Mouse (Mus musculus) megakaryocyte, adult 5-6 weeks (primary cell): ENCODE results near the gene Hsd17b1. TPM values are rescaled to one million over a fixed set of nuclear protein-coding genes. Genes with fewer than 3 reads are reported as not detected.
"Not testable (repeated sequence)": the region's sequence is repeated elsewhere in the genome, so short reads cannot be mapped to it uniquely, and the experiment has no call there.

Experiments
- ATAC-seq: 2 replicates; pipeline ENCODE4 v1.8.0; 2016; ENCODE audit warnings: mild to moderate bottlenecking, inconsistent platforms; ENCODE audit not compliant: poor library complexity, severe bottlenecking
- total RNA-seq, 2 experiments: library from RNA; stranded (forward) in 1 of 2; stranded (reverse) in 1 of 2; fragments of 153-499, 151-499 nt in 1 of 2; fragments of 221-1000, 200-1000 nt in 1 of 2; gene quantifications; 2 replicates each; pipeline versions ENCODE4 v1.2.3 to v1.2.4; 2015 to 2017

The Hsd17b1 gene
- total RNA-seq, 2 experiments from 2014 or later = 0.29 to 0.45 TPM

GRCm38 (mm10) chr11:101124494-101124893 lies 46.3 kb downstream of the Hsd17b1 start:
- ATAC-seq = not testable (repeated sequence)

- not testable (repeated sequence) for ATAC-seq
Observed at GRCm38 (mm10) chr11:101125008-101125407, 46.8 kb downstream of the Hsd17b1 start.

GRCm38 (mm10) chr11:101127075-101127474 lies 48.9 kb downstream of the Hsd17b1 start:
- ATAC-seq = no peak

GRCm38 (mm10) chr11:101128996-101129577 lies 50.9 kb downstream of the Hsd17b1 start:
- ATAC-seq = no peak

Other genes starting within 250 kb of the Hsd17b1 start
- 40.9 and 47.6 TPM in 2 replicates for gene Stat5b, start 227.7 kb upstream of the Hsd17b1 start, total RNA-seq (2015)
- 50.6 and 53.2 TPM in 2 replicates for gene Stat5b, start 227.7 kb upstream of the Hsd17b1 start, total RNA-seq (2017)
- gene Stat5a, start 219.1 kb upstream of the Hsd17b1 start, total RNA-seq (2015) = 20.0 and 22.5 TPM in 2 replicates
- 22.5 and 23.7 TPM in 2 replicates for gene Stat5a, start 219.1 kb upstream of the Hsd17b1 start, total RNA-seq (2017)
- gene Stat3, start 138.9 kb upstream of the Hsd17b1 start, total RNA-seq (2015) = 61.5 and 79.5 TPM in 2 replicates
- 103 and 184 TPM in 2 replicates for gene Stat3, start 138.9 kb upstream of the Hsd17b1 start, total RNA-seq (2017)
- not detected in 2 replicates for gene Cavin1, start 107.5 kb upstream of the Hsd17b1 start, total RNA-seq (2015)
- 0.15 TPM in 1 of 2 replicates, not detected in the other for gene Cavin1, start 107.5 kb upstream of the Hsd17b1 start, total RNA-seq (2017)
- gene Atp6v0a1, start 69.0 kb upstream of the Hsd17b1 start, total RNA-seq (2015) = 40.2 and 42.9 TPM in 2 replicates
- gene Atp6v0a1, start 69.0 kb upstream of the Hsd17b1 start, total RNA-seq (2017) = 35.2 and 46.1 TPM in 2 replicates
- gene Naglu, start 8.4 kb upstream of the Hsd17b1 start, total RNA-seq (2015) = 7.2 and 7.9 TPM in 2 replicates
- gene Naglu, start 8.4 kb upstream of the Hsd17b1 start, total RNA-seq (2017) = 8.9 and 9.1 TPM in 2 replicates
- 10.6 and 13.1 TPM in 2 replicates for gene Coasy, start 4.2 kb downstream of the Hsd17b1 start, total RNA-seq (2015)
- gene Coasy, start 4.2 kb downstream of the Hsd17b1 start, total RNA-seq (2017) = 11.4 and 15.8 TPM in 2 replicates
- gene Mlx, start 8.9 kb downstream of the Hsd17b1 start, total RNA-seq (2015) = 62.7 and 64.8 TPM in 2 replicates
- gene Mlx, start 8.9 kb downstream of the Hsd17b1 start, total RNA-seq (2017) = 79.3 and 96.0 TPM in 2 replicates
- gene Psmc3ip, start 17.0 kb downstream of the Hsd17b1 start, total RNA-seq (2015) = 11.5 and 14.9 TPM in 2 replicates
- 21.3 and 24.1 TPM in 2 replicates for gene Psmc3ip, start 17.0 kb downstream of the Hsd17b1 start, total RNA-seq (2017)
- gene Retreg3, start 41.5 kb downstream of the Hsd17b1 start, total RNA-seq (2015) = 15.9 and 17.2 TPM in 2 replicates
- 48.1 and 53.1 TPM in 2 replicates for gene Retreg3, start 41.5 kb downstream of the Hsd17b1 start, total RNA-seq (2017)
- 14.5 and 15.2 TPM in 2 replicates for gene Tubg1, start 41.5 kb downstream of the Hsd17b1 start, total RNA-seq (2015)
- 32.2 and 34.4 TPM in 2 replicates for gene Tubg1, start 41.5 kb downstream of the Hsd17b1 start, total RNA-seq (2017)
- not detected in 2 replicates for gene Tubg2, start 77.5 kb downstream of the Hsd17b1 start, total RNA-seq (2015)
- gene Tubg2, start 77.5 kb downstream of the Hsd17b1 start, total RNA-seq (2017) = not detected in 2 replicates
- gene Cntnap1, start 92.1 kb downstream of the Hsd17b1 start, total RNA-seq (2015) = not detected in 2 replicates
- gene Cntnap1, start 92.1 kb downstream of the Hsd17b1 start, total RNA-seq (2017) = 0.07 TPM in 1 of 2 replicates, not detected in the other
- gene Plekhh3, start 92.9 kb downstream of the Hsd17b1 start, total RNA-seq (2015) = 0.96 and 1.6 TPM in 2 replicates
- 1.8 and 3.8 TPM in 2 replicates for gene Plekhh3, start 92.9 kb downstream of the Hsd17b1 start, total RNA-seq (2017)
- 0.11 TPM in 1 of 2 replicates, not detected in the other for gene Ccr10, start 97.0 kb downstream of the Hsd17b1 start, total RNA-seq (2015)
- gene Ccr10, start 97.0 kb downstream of the Hsd17b1 start, total RNA-seq (2017) = 0.07 and 0.37 TPM in 2 replicates
- gene Ezh1, start 148.1 kb downstream of the Hsd17b1 start, total RNA-seq (2015) = 20.0 and 20.8 TPM in 2 replicates
- gene Ezh1, start 148.1 kb downstream of the Hsd17b1 start, total RNA-seq (2017) = 20.0 and 20.1 TPM in 2 replicates
- not detected in 2 replicates for gene Ramp2, start 167.6 kb downstream of the Hsd17b1 start, total RNA-seq (2015)
- not detected in 2 replicates for gene Ramp2, start 167.6 kb downstream of the Hsd17b1 start, total RNA-seq (2017)
- gene Vps25, start 175.3 kb downstream of the Hsd17b1 start, total RNA-seq (2015) = 169 and 184 TPM in 2 replicates
- 54.6 and 55.7 TPM in 2 replicates for gene Vps25, start 175.3 kb downstream of the Hsd17b1 start, total RNA-seq (2017)
- gene Wnk4, start 182.2 kb downstream of the Hsd17b1 start, total RNA-seq (2015) = 0.27 TPM in 1 of 2 replicates, not detected in the other
- 0.15 TPM in 1 of 2 replicates, not detected in the other for gene Wnk4, start 182.2 kb downstream of the Hsd17b1 start, total RNA-seq (2017)
- 1.2 and 1.6 TPM in 2 replicates for gene Cntd1, start 200.6 kb downstream of the Hsd17b1 start, total RNA-seq (2015)
- 1.7 TPM in 2 replicates for gene Cntd1, start 200.6 kb downstream of the Hsd17b1 start, total RNA-seq (2017)
- 69.8 and 71.2 TPM in 2 replicates for gene Coa3, start 200.7 kb downstream of the Hsd17b1 start, total RNA-seq (2015)
- gene Coa3, start 200.7 kb downstream of the Hsd17b1 start, total RNA-seq (2017) = 23.2 and 33.6 TPM in 2 replicates
- gene Becn1, start 223.9 kb downstream of the Hsd17b1 start, total RNA-seq (2015) = 62.2 and 68.0 TPM in 2 replicates
- gene Becn1, start 223.9 kb downstream of the Hsd17b1 start, total RNA-seq (2017) = 129 and 168 TPM in 2 replicates
- gene Psme3, start 237.8 kb downstream of the Hsd17b1 start, total RNA-seq (2015) = 90.6 and 116 TPM in 2 replicates
- 62.1 and 91.5 TPM in 2 replicates for gene Psme3, start 237.8 kb downstream of the Hsd17b1 start, total RNA-seq (2017)
- 0.98 and 2.1 TPM in 2 replicates for gene Aoc2, start 246.7 kb downstream of the Hsd17b1 start, total RNA-seq (2015)
- 0.95 and 1.4 TPM in 2 replicates for gene Aoc2, start 246.7 kb downstream of the Hsd17b1 start, total RNA-seq (2017)